Mouse (Mus musculus) neural tube, embryonic 15.5 days (tissue): ENCODE measurements at regions not wholly inside any gene's neighbourhood (a gene's known extent, or its start where the extent isn't known, plus 50 kb on each side); places are given as distances from the start of the nearest gene placed in this dataset.

Experiments used
- ATAC-seq: fragments of 200-750 bp; cut with Nextera tagmentation; 2 replicates; pipeline ENCODE4 v1.8.0; 2017; ENCODE audit warnings: mild to moderate bottlenecking, moderate TSS enrichment, moderate library complexity; ENCODE audit not compliant: low FRiP score
- H3K27ac ChIP-seq: fragments of 300-500 bp; sonication (generic); replicated peaks from 2 replicates; pipeline ENCODE4 v1.5.1; 2015; ENCODE audit warnings: mild to moderate bottlenecking, inconsistent platforms
- H3K27me3 ChIP-seq: fragments of 300-500 bp; sonication (generic); replicated peaks from 2 replicates; pipeline ENCODE4 v1.6.1; 2015; ENCODE audit warnings: inconsistent platforms
- H3K36me3 ChIP-seq: fragments of 300-500 bp; sonication (generic); 2 replicates; pipeline ENCODE4 v1.6.1; 2015; ENCODE audit warnings: inconsistent platforms
- H3K4me1 ChIP-seq: fragments of 300-500 bp; sonication (generic); 2 replicates; pipeline ENCODE4 v1.6.1; 2015; ENCODE audit warnings: inconsistent platforms
- H3K4me2 ChIP-seq: fragments of 300-500 bp; sonication (generic); 2 replicates; pipeline ENCODE4 v1.6.1; 2015; ENCODE audit warnings: inconsistent platforms, mild to moderate bottlenecking, moderate library complexity
- H3K4me3 ChIP-seq: fragments of 300-500 bp; sonication (generic); replicated peaks from 2 replicates; pipeline ENCODE4 v1.5.1; 2015; ENCODE audit warnings: mild to moderate bottlenecking, inconsistent platforms
- H3K9ac ChIP-seq: fragments of 300-500 bp; sonication (generic); replicated peaks from 2 replicates; pipeline ENCODE4 v1.6.1; 2015; ENCODE audit warnings: mild to moderate bottlenecking, inconsistent platforms
- H3K9me3 ChIP-seq: fragments of 300-500 bp; sonication (generic); replicated peaks from 2 replicates; pipeline ENCODE4 v1.6.1; 2016; ENCODE audit warnings: inconsistent platforms
- WGBS: fragments of 180-500 bp; shearing (Covaris S2); methylation state at CpG from one replicate; pipeline ENCODE4 v1.1.7; 2015; ENCODE audit warnings: mixed read lengths; 5-methylcytosine and 5-hydroxymethylcytosine counted together

GRCm38 (mm10) chr8:31750482-31751126 is 1677.9 kb upstream of the 5930422O12Rik start:
- Histone ChIP-seq H3K9me3 (no peaks in the 10 kb centered on the region), H3K27me3 (no peaks in the 10 kb centered on the region), H3K4me3 (no peak overlapping the region), H3K36me3 (no peaks in the 10 kb centered on the region), H3K9ac (no peak overlapping the region), H3K27ac (no peak overlapping the region), H3K4me1 (no peaks in the 10 kb centered on the region), H3K4me2 (no peak overlapping the region)
- ATAC-seq: no peak
- WGBS: 79% methylated on average over 3 of the region's 3 CpGs

DNA sequence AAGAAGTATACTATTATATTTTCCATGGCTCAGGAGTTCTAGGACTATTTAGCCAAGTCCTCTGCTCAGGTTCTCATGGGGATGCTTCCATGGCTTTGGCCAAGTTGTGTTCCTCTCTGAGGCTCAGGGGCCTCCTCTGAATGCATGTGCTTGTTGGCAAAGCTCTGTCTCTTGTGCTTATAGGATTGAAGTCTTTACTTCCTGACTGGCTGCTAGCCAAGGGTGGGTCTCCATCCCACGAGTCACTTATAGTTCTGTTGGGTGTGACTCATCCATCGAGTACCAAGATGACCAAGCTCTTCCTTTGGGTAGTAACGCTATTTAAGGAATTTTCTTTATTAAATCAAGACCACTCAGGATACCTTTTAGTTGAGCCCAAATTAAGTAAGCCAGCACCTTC is 1672.8 kb upstream of the 5930422O12Rik start:
- ATAC-seq: no peak
- Histone ChIP-seq H3K27ac (no peak overlapping the region), H3K9me3 (no peaks in the 10 kb centered on the region), H3K36me3 (no peaks in the 10 kb centered on the region), H3K9ac (no peak overlapping the region), H3K4me1 (no peaks in the 10 kb centered on the region), H3K4me3 (no peak overlapping the region), H3K27me3 (no peaks in the 10 kb centered on the region), H3K4me2 (no peak overlapping the region)
- whole genome bisulfite sequencing: 84% methylated on average over 3 of the region's 3 CpGs

DNA sequence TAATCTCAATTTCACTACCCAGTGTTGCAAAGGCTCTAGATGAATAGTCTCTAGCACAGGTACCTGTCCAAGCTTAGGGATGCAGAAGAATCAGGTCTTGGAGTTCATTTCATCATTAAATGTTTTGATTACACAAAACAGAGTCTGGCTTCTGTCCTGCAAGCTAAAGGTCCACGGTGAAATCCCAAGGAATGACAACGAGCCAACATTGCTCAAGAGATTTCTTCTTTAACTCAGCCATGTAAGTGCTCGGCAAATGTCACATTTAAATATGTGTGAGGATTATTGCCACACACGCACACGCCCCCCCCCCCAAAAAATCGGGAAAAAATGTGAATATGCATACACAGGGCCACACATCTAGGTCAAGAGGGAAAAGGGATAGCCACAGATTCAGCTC is 1666.4 kb upstream of the 5930422O12Rik start:
- H3K4me3 ChIP-seq: no peak overlapping the region
- no peak for ATAC-seq
- H3K36me3 ChIP-seq: no peaks in the 10 kb centered on the region
- H3K27ac ChIP-seq: 0 out of 2 replicates have a peak overlapping the region, but pooled peaks have one; percentile 37
- no peak overlapping the region for H3K4me2 ChIP-seq
- H3K9me3 ChIP-seq: no peaks in the 10 kb centered on the region
- H3K27me3 ChIP-seq: no peaks in the 10 kb centered on the region
- 87% methylated on average over 6 of the region's 6 CpGs for WGBS
- H3K4me1 ChIP-seq: no peaks in the 10 kb centered on the region
- no peak overlapping the region for H3K9ac ChIP-seq
